Mouse (Mus musculus) gastrocnemius, adult 2 months (tissue): ENCODE data around the gene Senp7. TPM values are rescaled to one million over a fixed set of nuclear protein-coding genes. Genes with fewer than 3 reads are reported as not detected.
"Not testable (repeated sequence)": the region's sequence is repeated elsewhere in the genome, so short reads cannot be mapped to it uniquely, and the experiment has no call there.

Experiments used
- DNase-seq: peaks from one replicate; pipeline ENCODE4 v3.0.0; 2022
- H3K27ac ChIP-seq: fragments of 200-600 bp; 2 replicates; pipeline ENCODE4 v1.8.1; 2022; ENCODE audit warnings: mild to moderate bottlenecking
- H3K4me3 ChIP-seq: fragments of 200-600 bp; 2 replicates; pipeline ENCODE4 v1.8.1; 2022; ENCODE audit warnings: mild to moderate bottlenecking, moderate library complexity
- CTCF ChIP-seq: fragments of 200-600 bp; IDR thresholded peaks from 2 replicates; pipeline ENCODE4 v1.8.1; 2022; ENCODE audit warnings: antibody characterized with exemption, mild to moderate bottlenecking, moderate library complexity
- intact Hi-C: fragments of 180-260 bp; cut with DNase I; formaldehyde crosslinking; loops from one replicate; pipeline ENCODE4 v1.15.1; 2025
- long read RNA-seq, 2 experiments: library from polyadenylated mRNA; stranded (forward); transcript quantifications; one replicate each; pipeline ENCODE4 v2.0.0; 2021
- total RNA-seq, 2 experiments: library from RNA; stranded (reverse); gene quantifications; 2 replicates each; pipeline ENCODE4 v1.2.3; 2021

Gene Senp7
- total RNA-seq = 10 to 100 TPM; 10.9 to 14.6 TPM
- long read RNA-seq, experiment 1, full-length matches to known transcripts = 2 of 4 reads
- long read RNA-seq, experiment 1, partial matches to known transcripts = 0 of 4 reads
- long read RNA-seq, experiment 1, other reads (novel, unspliced or antisense) = 2 of 4 reads
- long read RNA-seq, experiment 2, full-length matches to known transcripts = 5 of 9 reads
- long read RNA-seq, experiment 2, partial matches to known transcripts = 3 of 9 reads
- long read RNA-seq, experiment 2, other reads (novel, unspliced or antisense) = 1 of 9 reads

GRCm38 (mm10) chr16:56048038-56048437, at the start of gene Senp7:
Gene Senp7 (plus strand): TSS chr16:56048338.
- DNase-seq, intact Hi-C loops, H3K27ac ChIP-seq, H3K4me3 ChIP-seq: not testable (repeated sequence)

GRCm38 (mm10) chr16:56006798-56007197, 41.3 kb upstream of the Senp7 start:
- no peak overlapping the region for H3K4me3 ChIP-seq
- no peak for DNase-seq
- intact Hi-C loops = no loop called here
- TF ChIP-seq CTCF = no peak
- H3K27ac ChIP-seq = no peak overlapping the region

- DNase-seq = no peak
- no peak overlapping the region for H3K4me3 ChIP-seq
- H3K27ac ChIP-seq = no peak overlapping the region
- intact Hi-C loops = no loop called here
- TF ChIP-seq CTCF = no peak
These were observed 39.3 kb upstream of the Senp7 start for GRCm38 (mm10) chr16:56008862-56009261.

GRCm38 (mm10) chr16:56012789-56013743, 35.1 kb upstream of the Senp7 start:
- no peak overlapping the region for H3K4me3 ChIP-seq
- DNase-seq = no peak
- intact Hi-C loops = no loop called here
- no peak overlapping the region for H3K27ac ChIP-seq
- TF ChIP-seq CTCF = no peak

- no peak for DNase-seq
- no peak for TF ChIP-seq CTCF
- H3K27ac ChIP-seq = no peak overlapping the region
- intact Hi-C loops = no loop called here
- no peak overlapping the region for H3K4me3 ChIP-seq
These were observed 34.1 kb upstream of the Senp7 start for GRCm38 (mm10) chr16:56014076-56014475.

GRCm38 (mm10) chr16:56019660-56020059, 28.5 kb upstream of the Senp7 start:
- no peak for TF ChIP-seq CTCF
- DNase-seq = no peak
- intact Hi-C loops = no loop called here
- Histone ChIP-seq H3K27ac (no peak overlapping the region), H3K4me3 (no peak overlapping the region)

GRCm38 (mm10) chr16:56027854-56028629, 20.1 kb upstream of the Senp7 start:
- no peak for DNase-seq
- no peak for TF ChIP-seq CTCF
- Histone ChIP-seq H3K27ac (peak overlapping the region; percentile 99), H3K4me3 (peak overlapping the region; percentile 93)
- intact Hi-C loops = loop anchor here (2.0 kb wide), 2 partner anchors 47 to 53 kb away; no protein-coding TSS in a partner anchor

- no peak for TF ChIP-seq CTCF
- DNase-seq = peak; percentile 85
- intact Hi-C loops = loop anchor here (2.0 kb wide), 2 partner anchors 46 to 54 kb away; no protein-coding TSS in a partner anchor
These were observed 19.2 kb upstream of the Senp7 start for GRCm38 (mm10) chr16:56028722-56029551.

GRCm38 (mm10) chr16:56029661-56030082, 18.5 kb upstream of the Senp7 start, which contains the start of gene Pcnp:
Gene Pcnp (minus strand): TSS chr16:56029739.
- peak within 1 kb of the TSS; percentile 99 for H3K27ac ChIP-seq
- peak within 1 kb of the TSS; percentile 93 for H3K4me3 ChIP-seq
- peak; percentile 99 for DNase-seq
- intact Hi-C loops = loop anchor here (2.0 kb wide), 2 partner anchors 45 to 55 kb away; no protein-coding TSS in a partner anchor
- no peak for TF ChIP-seq CTCF

More at GRCm38 (mm10) chr16:56028722-56029551, 19.2 kb upstream of the Senp7 start:
- Histone ChIP-seq H3K4me3 (peak overlapping the region; percentile 93), H3K27ac (peak overlapping the region; percentile 99)

GRCm38 (mm10) chr16:56034566-56034965, 13.6 kb upstream of the Senp7 start:
- intact Hi-C loops = no loop called here
- TF ChIP-seq CTCF = no peak
- Histone ChIP-seq H3K4me3 (no peak overlapping the region), H3K27ac (no peak overlapping the region)
- DNase-seq = no peak

- Histone ChIP-seq H3K27ac (peak overlapping the region; percentile 95), H3K4me3 (peak overlapping the region; percentile 89)
- TF ChIP-seq CTCF = no peak
- no peak for DNase-seq
- intact Hi-C loops = no loop called here
These were observed 11.6 kb upstream of the Senp7 start for GRCm38 (mm10) chr16:56036501-56036900.
